Mouse (Mus musculus): ENCODE results near the gene Ndufs8.

DNA sequence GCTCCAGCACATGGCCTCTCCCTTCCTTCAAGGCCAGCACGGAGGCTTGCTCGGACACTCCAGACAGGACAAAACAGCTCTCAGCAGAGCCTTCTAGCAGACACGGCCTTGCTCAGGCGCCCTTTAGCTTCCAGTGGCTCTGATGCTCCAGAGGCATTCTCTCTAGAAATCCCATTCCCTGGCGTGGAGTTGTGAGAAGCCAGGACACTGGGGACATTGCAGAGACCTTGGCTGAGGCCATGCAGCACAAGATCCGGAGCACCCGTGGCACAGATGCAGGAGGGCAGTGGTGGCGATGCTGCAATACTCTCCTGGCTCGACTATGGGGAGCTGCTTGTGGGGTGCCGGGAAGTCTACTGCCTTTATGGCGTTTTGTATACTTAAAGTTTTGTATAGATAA lies 4.2 kb upstream of the Ndufs8 start:
- no peak for TF ChIP-seq EP300 (IDR thresholded peaks at IDR 0.05)
- no peak for TF ChIP-seq CTCF (IDR thresholded peaks at IDR 0.05)
